Comparison of ENCODE assay signal across 7 mouse cellular contexts in genomic region chr1:21074231-21074630, GRCm38 (mm10). TPM values are rescaled to one million over a fixed set of nuclear protein-coding genes. Genes with fewer than 3 reads are reported as not detected.
DNase-seq lines count a peak whose midpoint lies in the region; ATAC-seq and TF ChIP-seq lines count a peak whose summit lies in the region.

No protein-coding gene starts in this region.

- 0 out of 2 replicates have a peak overlapping the region, but pooled peaks have one; percentile 4 for H3K27ac ChIP-seq in limb, embryonic 12.5 days
- H3K27ac ChIP-seq in limb, embryonic 10.5 days: no peak overlapping the region
- 0 out of 2 replicates have a peak overlapping the region, but pooled peaks have one; percentile 5 for H3K27ac ChIP-seq in forebrain, embryonic 12.5 days
- H3K27ac ChIP-seq in hindbrain, embryonic 14.5 days: 0 out of 2 replicates have a peak overlapping the region, but pooled peaks have one; percentile 41
- no peak overlapping the region for H3K27ac ChIP-seq in midbrain, embryonic 15.5 days
- H3K27ac ChIP-seq in thymus, adult 2 months (ENCODE audit: control insufficient read depth, insufficient read depth, low read length): no peak overlapping the region

- no peak for TF ChIP-seq POLR2A in thymus, adult 2 months (IDR thresholded peaks at IDR 0.05; ENCODE audit: control insufficient read depth, extremely low read depth, insufficient read depth, low read length, poor library complexity)

- no peak overlapping the region for H3K4me2 ChIP-seq in limb, embryonic 12.5 days
- H3K4me2 ChIP-seq in forebrain, embryonic 12.5 days: no peak overlapping the region
- no peak overlapping the region; the same call in 1 of the 2 replicates for H3K4me2 ChIP-seq in hindbrain, embryonic 14.5 days (replicated peaks)
- H3K4me2 ChIP-seq in midbrain, embryonic 15.5 days: no peak overlapping the region

- H3K27me3 ChIP-seq in limb, embryonic 12.5 days: no peaks in the 10 kb centered on the region
- no peaks in the 10 kb centered on the region for H3K27me3 ChIP-seq in limb, embryonic 10.5 days (ENCODE audit: low read depth, poor library complexity, severe bottlenecking)
- 0 out of 2 replicates have a peak, but pooled peaks cover 3% of the 10 kb centered on the region for H3K27me3 ChIP-seq in forebrain, embryonic 12.5 days
- no peaks in the 10 kb centered on the region for H3K27me3 ChIP-seq in hindbrain, embryonic 14.5 days (ENCODE audit: control insufficient read depth, insufficient read depth, low read length)
- H3K27me3 ChIP-seq in midbrain, embryonic 15.5 days (replicated peaks): no peaks in the 10 kb centered on the region
- no peaks in the 10 kb centered on the region for H3K27me3 ChIP-seq in thymus, adult 2 months (ENCODE audit: control insufficient read depth, insufficient read depth, low read length)

- no peak overlapping the region for H3K4me3 ChIP-seq in limb, embryonic 12.5 days (replicated peaks)
- H3K4me3 ChIP-seq in limb, embryonic 10.5 days: no peak overlapping the region
- no peak overlapping the region for H3K4me3 ChIP-seq in forebrain, embryonic 12.5 days (replicated peaks)
- H3K4me3 ChIP-seq in hindbrain, embryonic 14.5 days (replicated peaks; ENCODE audit: low read length): no peak overlapping the region
- no peak overlapping the region for H3K4me3 ChIP-seq in midbrain, embryonic 15.5 days
- no peak overlapping the region for H3K4me3 ChIP-seq in thymus, adult 2 months (ENCODE audit: control insufficient read depth, insufficient read depth, low read length)

- H3K9me3 ChIP-seq in limb, embryonic 12.5 days: no peaks in the 10 kb centered on the region
- H3K9me3 ChIP-seq in limb, embryonic 10.5 days (replicated peaks): no peaks in the 10 kb centered on the region
- H3K9me3 ChIP-seq in forebrain, embryonic 12.5 days: no peaks in the 10 kb centered on the region
- no peaks in the 10 kb centered on the region for H3K9me3 ChIP-seq in hindbrain, embryonic 14.5 days (ENCODE audit: control insufficient read depth, low read length)
- no peaks in the 10 kb centered on the region for H3K9me3 ChIP-seq in midbrain, embryonic 15.5 days

- H3K36me3 ChIP-seq in limb, embryonic 12.5 days: peaks cover 3% of the 10 kb centered on the region; the same call in 1 of the 2 replicates
- H3K36me3 ChIP-seq in limb, embryonic 10.5 days: 0 out of 2 replicates have a peak, but pooled peaks cover 5% of the 10 kb centered on the region
- no peaks in the 10 kb centered on the region for H3K36me3 ChIP-seq in forebrain, embryonic 12.5 days (replicated peaks)
- H3K36me3 ChIP-seq in hindbrain, embryonic 14.5 days (replicated peaks; ENCODE audit: control insufficient read depth, insufficient read depth): no peaks in the 10 kb centered on the region
- H3K36me3 ChIP-seq in midbrain, embryonic 15.5 days (replicated peaks): no peaks in the 10 kb centered on the region
- no peaks in the 10 kb centered on the region for H3K36me3 ChIP-seq in thymus, adult 2 months (ENCODE audit: control insufficient read depth, insufficient read depth, low read length)

- no peak for TF ChIP-seq CTCF in thymus, adult 2 months (IDR thresholded peaks at IDR 0.05; ENCODE audit: borderline replicate concordance, control insufficient read depth, extremely low read depth, insufficient read depth, low read length, poor library complexity)

- no peak for ATAC-seq in limb, embryonic 12.5 days (ENCODE audit: insufficient number of reproducible peaks, insufficient read depth, low FRiP score, low TSS enrichment, low read depth)
- no peak for ATAC-seq in forebrain, embryonic 12.5 days (ENCODE audit: low FRiP score)
- peak; percentile 29; the same call in 1 of the 2 replicates for ATAC-seq in hindbrain, embryonic 14.5 days (ENCODE audit: low FRiP score)
- 0 out of 2 replicates have a peak, but pooled peaks have one; percentile 9 for ATAC-seq in midbrain, embryonic 15.5 days (replicated peaks)

- H3K9ac ChIP-seq in limb, embryonic 12.5 days (replicated peaks): no peak overlapping the region
- no peak overlapping the region for H3K9ac ChIP-seq in forebrain, embryonic 12.5 days
- no peak overlapping the region for H3K9ac ChIP-seq in hindbrain, embryonic 14.5 days
- H3K9ac ChIP-seq in midbrain, embryonic 15.5 days: no peak overlapping the region

- H3K4me1 ChIP-seq in limb, embryonic 12.5 days (replicated peaks): peaks cover 53% of the 10 kb centered on the region
- H3K4me1 ChIP-seq in limb, embryonic 10.5 days: peaks cover 41% of the 10 kb centered on the region
- peaks cover 58% of the 10 kb centered on the region for H3K4me1 ChIP-seq in forebrain, embryonic 12.5 days
- peaks cover 18% of the 10 kb centered on the region for H3K4me1 ChIP-seq in hindbrain, embryonic 14.5 days (replicated peaks; ENCODE audit: control insufficient read depth, insufficient read depth, low read length)
- H3K4me1 ChIP-seq in midbrain, embryonic 15.5 days: peaks cover 12% of the 10 kb centered on the region
- peaks cover 22% of the 10 kb centered on the region for H3K4me1 ChIP-seq in thymus, adult 2 months (replicated peaks; ENCODE audit: control insufficient read depth, insufficient read depth, low read length)

- 85% methylated on average over 5 of the region's 5 CpGs for WGBS in limb, embryonic 12.5 days
- 78% methylated on average over 5 of the region's 5 CpGs for WGBS in limb, embryonic 10.5 days
- 50% methylated on average over 5 of the region's 5 CpGs for WGBS in forebrain, embryonic 12.5 days
- 15% methylated on average over 5 of the region's 5 CpGs for WGBS in hindbrain, embryonic 14.5 days
- 10% methylated on average over 5 of the region's 5 CpGs for WGBS in midbrain, embryonic 15.5 days
- WGBS in thymus, adult 2 months: 92% methylated on average over 5 of the region's 5 CpGs

- DNase-seq in limb, embryonic 10.5 days (ENCODE audit: low spot score): no peak
- DNase-seq in hindbrain, embryonic 14.5 days (ENCODE audit: low spot score): peak; percentile 56
- no peak for DNase-seq in adrenal gland, postnatal 25 days
- DNase-seq in thymus, adult 2 months: no peak

RNA-seq across cellular contexts. Expression of gene Tram2, which starts 4.8 kb away (rescaled TPM):
- 6.5 and 7.3 TPM in 2 replicates for polyA plus RNA-seq in limb, embryonic 12.5 days (2016; fragmentation: Nextera tagmentation; extraction: Ambion mirVana)
- 5.1 and 6.1 TPM in 2 replicates for polyA plus RNA-seq in limb, embryonic 10.5 days (2016; fragmentation: Nextera tagmentation; extraction: Ambion mirVana)
- polyA plus RNA-seq in forebrain, embryonic 12.5 days (2016; fragmentation: Nextera tagmentation; extraction: Ambion mirVana): 3.5 and 4.1 TPM in 2 replicates
- 2.6 and 2.8 TPM in 2 replicates for polyA plus RNA-seq in hindbrain, embryonic 14.5 days (2014; fragmentation: Nextera tagmentation; extraction: Ambion mirVana)
- 2.0 and 2.1 TPM in 2 replicates for polyA plus RNA-seq in midbrain, embryonic 15.5 days (2015; fragmentation: Nextera tagmentation; extraction: Ambion mirVana)
- total RNA-seq in adrenal gland, postnatal 25 days (2021): 5.4 and 5.8 TPM in 2 replicates
- 9.2 and 10.2 TPM in 2 replicates for polyA plus RNA-seq in thymus, adult 2 months (2012; rRNA removed)

Comparison
In these comparisons a context has a peak if more than half of its experiments do, and no peak if none do; other contexts are left out.
1. H3K27ac ChIP-seq: peak in limb, embryonic 12.5 days (single experiment), forebrain, embryonic 12.5 days (single experiment) and hindbrain, embryonic 14.5 days (single experiment); none in limb, embryonic 10.5 days (single experiment), midbrain, embryonic 15.5 days (single experiment) and thymus, adult 2 months (single experiment).
2. ATAC-seq: peak in hindbrain, embryonic 14.5 days (single experiment) and midbrain, embryonic 15.5 days (single experiment); none in limb, embryonic 12.5 days (single experiment) and forebrain, embryonic 12.5 days (single experiment).